Mouse (Mus musculus): ENCODE measurements around the gene Rapgef2. TPM values are rescaled to one million over a fixed set of nuclear protein-coding genes. Genes with fewer than 3 reads are reported as not detected.

The Rapgef2 gene
- polyA plus RNA-seq, 2 experiments, result 7.6 to 12.5 TPM

DNA sequence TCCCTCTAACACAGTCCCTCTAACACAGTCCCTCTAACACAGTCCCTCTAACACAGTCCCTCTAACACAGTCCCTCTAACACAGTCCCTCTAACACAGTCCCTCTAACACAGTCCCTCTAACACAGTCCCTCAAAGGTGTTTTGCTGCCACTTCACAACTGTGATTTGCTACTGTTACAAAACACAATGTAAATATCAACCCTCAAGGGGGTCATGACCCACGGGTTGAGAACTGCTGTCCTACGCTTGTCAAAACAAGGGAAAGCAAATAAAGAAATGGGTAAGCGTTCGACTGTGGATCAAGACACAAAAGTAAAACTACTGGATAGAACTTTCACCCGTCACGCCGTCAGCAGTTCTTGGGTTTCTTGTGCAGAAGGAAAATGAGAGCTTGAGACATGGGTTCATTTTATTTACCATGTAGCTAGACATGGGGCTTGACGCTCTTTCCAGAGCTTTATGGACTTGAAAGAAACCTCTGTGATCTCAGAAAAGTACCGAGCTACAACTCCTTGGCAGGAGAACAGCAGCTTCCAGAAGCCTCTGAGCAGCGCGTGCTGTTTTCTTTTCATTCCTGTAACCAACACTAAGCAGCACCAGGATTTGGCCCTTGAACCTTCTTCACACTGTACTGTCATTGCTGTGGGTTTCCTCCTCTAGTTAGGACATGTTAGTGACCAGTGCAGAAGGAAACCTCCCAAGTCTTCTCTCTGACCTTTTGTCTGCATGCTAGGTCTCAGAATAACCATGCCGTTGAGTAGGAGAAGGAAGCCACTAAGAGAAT lies 43.2 kb downstream of the Rapgef2 start:
- no peak for TF ChIP-seq POLR2A (IDR thresholded peaks at IDR 0.05; ENCODE audit: borderline replicate concordance, extremely low read depth, insufficient read depth, insufficient read length)
- Histone ChIP-seq H3K27ac (replicated peaks; ENCODE audit: low read depth, low read length) (no peak overlapping the region), H3K4me3 (replicated peaks; ENCODE audit: low read length) (no peak overlapping the region), H3K27me3 (ENCODE audit: control insufficient read depth, insufficient read depth, low read length) (no peaks in the 10 kb centered on the region), H3K9ac (ENCODE audit: low read depth, low read length, severe bottlenecking) (no peak overlapping the region), H3K9me3 (ENCODE audit: control insufficient read depth, low read length) (no peaks in the 10 kb centered on the region), H3K4me1 (ENCODE audit: control insufficient read depth, insufficient read depth, low read length) (peaks cover 6% of the 10 kb centered on the region), H3K4me2 (replicated peaks; ENCODE audit: low read depth, low read length, severe bottlenecking) (no peak overlapping the region), H3K36me3 (ENCODE audit: control insufficient read depth, insufficient read depth, low read length) (no peaks in the 10 kb centered on the region)
- DNase-seq (ENCODE audit: low spot score) (no peak), ATAC-seq (ENCODE audit: low FRiP score, low read depth) (no peak)
- 67% methylated on average over 12 of the region's 12 CpGs for WGBS

DNA sequence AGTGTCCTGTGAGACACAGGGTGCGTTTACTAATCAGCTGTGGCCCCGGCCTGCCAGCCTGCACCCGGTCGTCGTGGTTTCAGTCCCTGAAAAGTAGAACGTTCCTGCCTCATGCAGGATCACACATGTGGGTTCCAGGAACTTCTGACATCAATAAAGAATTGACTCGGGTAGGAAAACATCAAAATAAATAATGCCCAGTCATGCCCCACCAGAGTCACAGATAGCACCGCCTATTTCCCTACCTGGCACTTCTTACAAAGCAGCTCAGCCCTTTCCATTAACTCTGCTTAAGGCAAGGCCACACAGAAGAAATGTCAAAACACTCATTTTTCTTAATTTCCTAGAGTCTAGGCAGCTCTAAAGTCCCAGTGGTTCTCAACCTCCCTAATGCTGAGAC lies 44.0 kb downstream of the Rapgef2 start:
- Histone ChIP-seq H3K4me1 (ENCODE audit: control insufficient read depth, insufficient read depth, low read length) (peaks cover 6% of the 10 kb centered on the region; the same call in 1 of the 2 replicates), H3K36me3 (ENCODE audit: control insufficient read depth, insufficient read depth, low read length) (no peaks in the 10 kb centered on the region), H3K4me3 (replicated peaks; ENCODE audit: low read length) (no peak overlapping the region), H3K9ac (ENCODE audit: low read depth, low read length, severe bottlenecking) (no peak overlapping the region), H3K9me3 (ENCODE audit: control insufficient read depth, low read length) (no peaks in the 10 kb centered on the region), H3K4me2 (replicated peaks; ENCODE audit: low read depth, low read length, severe bottlenecking) (no peak overlapping the region), H3K27ac (replicated peaks; ENCODE audit: low read depth, low read length) (no peak overlapping the region), H3K27me3 (ENCODE audit: control insufficient read depth, insufficient read depth, low read length) (no peaks in the 10 kb centered on the region)
- no peak for DNase-seq (ENCODE audit: low spot score)
- 65% methylated on average over 8 of the region's 8 CpGs for WGBS
- no peak for ATAC-seq (ENCODE audit: low FRiP score, low read depth)
- TF ChIP-seq POLR2A (IDR thresholded peaks at IDR 0.05; ENCODE audit: borderline replicate concordance, extremely low read depth, insufficient read depth, insufficient read length), result no peak

DNA sequence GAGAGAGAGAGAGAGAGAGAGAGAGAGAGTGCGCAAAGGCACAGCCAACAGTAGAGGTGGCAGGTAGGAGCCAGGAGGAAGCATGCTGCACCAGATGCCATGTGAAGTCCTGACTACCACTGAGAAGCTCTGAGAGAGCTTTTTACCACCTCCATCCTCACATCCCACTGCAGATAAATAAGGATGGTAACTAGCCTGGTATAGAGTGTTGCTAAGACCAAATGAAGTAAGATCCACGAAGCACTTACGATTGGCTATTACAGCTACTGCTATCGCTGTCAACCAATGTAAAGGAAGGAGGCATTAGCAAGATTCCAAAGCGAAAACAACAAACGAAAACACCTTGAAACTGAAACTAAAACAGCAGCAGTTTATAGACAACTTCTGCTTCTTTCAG lies 47.3 kb downstream of the Rapgef2 start:
- Histone ChIP-seq H3K27me3 (ENCODE audit: control insufficient read depth, insufficient read depth, low read length) (no peaks in the 10 kb centered on the region), H3K4me3 (replicated peaks; ENCODE audit: low read length) (no peak overlapping the region), H3K9ac (ENCODE audit: low read depth, low read length, severe bottlenecking) (no peak overlapping the region), H3K36me3 (ENCODE audit: control insufficient read depth, insufficient read depth, low read length) (no peaks in the 10 kb centered on the region), H3K4me2 (replicated peaks; ENCODE audit: low read depth, low read length, severe bottlenecking) (no peak overlapping the region), H3K27ac (replicated peaks; ENCODE audit: low read depth, low read length) (no peak overlapping the region), H3K9me3 (ENCODE audit: control insufficient read depth, low read length) (no peaks in the 10 kb centered on the region), H3K4me1 (ENCODE audit: control insufficient read depth, insufficient read depth, low read length) (peaks cover 12% of the 10 kb centered on the region; the same call in 1 of the 2 replicates)
- DNase-seq (ENCODE audit: low spot score), result no peak
- TF ChIP-seq POLR2A (IDR thresholded peaks at IDR 0.05; ENCODE audit: borderline replicate concordance, extremely low read depth, insufficient read depth, insufficient read length), result no peak
- 88% methylated on average over 6 of the region's 6 CpGs for WGBS
- ATAC-seq (ENCODE audit: low FRiP score, low read depth), result no peak

DNA sequence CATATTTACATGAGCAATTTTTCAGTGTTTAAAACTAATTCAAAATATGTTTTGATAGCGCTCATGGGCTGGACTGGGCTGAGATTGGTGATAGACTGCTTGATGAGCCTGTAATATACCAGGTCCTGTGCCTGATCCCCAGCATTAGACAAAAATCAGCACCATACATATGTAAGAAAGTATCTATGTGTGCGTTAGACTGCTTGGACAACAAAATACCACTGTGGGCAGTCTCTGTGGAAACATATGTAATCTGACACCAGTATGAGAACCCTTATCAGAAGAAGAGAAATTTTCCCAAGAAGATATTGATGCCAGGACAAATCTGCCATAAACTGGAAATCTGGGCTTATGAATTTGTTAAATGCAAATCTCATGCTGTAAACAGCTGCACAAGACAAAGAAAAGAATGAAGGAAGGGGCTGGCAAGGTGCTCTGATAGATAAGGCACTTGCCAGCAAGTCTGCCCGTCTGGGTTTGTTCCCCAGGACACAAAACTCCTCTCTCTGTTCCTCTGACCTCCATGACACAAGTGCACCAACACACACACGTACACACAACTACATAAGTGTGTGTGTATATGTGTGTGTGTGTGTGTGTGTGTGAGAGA lies 47.8 kb downstream of the Rapgef2 start:
- ATAC-seq (ENCODE audit: low FRiP score, low read depth) (no peak), DNase-seq (ENCODE audit: low spot score) (no peak)
- Histone ChIP-seq H3K4me1 (ENCODE audit: control insufficient read depth, insufficient read depth, low read length) (peaks cover 12% of the 10 kb centered on the region; the same call in 1 of the 2 replicates), H3K9ac (ENCODE audit: low read depth, low read length, severe bottlenecking) (no peak overlapping the region), H3K36me3 (ENCODE audit: control insufficient read depth, insufficient read depth, low read length) (no peaks in the 10 kb centered on the region), H3K9me3 (ENCODE audit: control insufficient read depth, low read length) (no peaks in the 10 kb centered on the region), H3K27ac (replicated peaks; ENCODE audit: low read depth, low read length) (no peak overlapping the region), H3K27me3 (ENCODE audit: control insufficient read depth, insufficient read depth, low read length) (no peaks in the 10 kb centered on the region), H3K4me2 (replicated peaks; ENCODE audit: low read depth, low read length, severe bottlenecking) (no peak overlapping the region), H3K4me3 (replicated peaks; ENCODE audit: low read length) (no peak overlapping the region)
- TF ChIP-seq POLR2A (IDR thresholded peaks at IDR 0.05; ENCODE audit: borderline replicate concordance, extremely low read depth, insufficient read depth, insufficient read length), result no peak
- 79% methylated on average over 4 of the region's 4 CpGs for WGBS

DNA sequence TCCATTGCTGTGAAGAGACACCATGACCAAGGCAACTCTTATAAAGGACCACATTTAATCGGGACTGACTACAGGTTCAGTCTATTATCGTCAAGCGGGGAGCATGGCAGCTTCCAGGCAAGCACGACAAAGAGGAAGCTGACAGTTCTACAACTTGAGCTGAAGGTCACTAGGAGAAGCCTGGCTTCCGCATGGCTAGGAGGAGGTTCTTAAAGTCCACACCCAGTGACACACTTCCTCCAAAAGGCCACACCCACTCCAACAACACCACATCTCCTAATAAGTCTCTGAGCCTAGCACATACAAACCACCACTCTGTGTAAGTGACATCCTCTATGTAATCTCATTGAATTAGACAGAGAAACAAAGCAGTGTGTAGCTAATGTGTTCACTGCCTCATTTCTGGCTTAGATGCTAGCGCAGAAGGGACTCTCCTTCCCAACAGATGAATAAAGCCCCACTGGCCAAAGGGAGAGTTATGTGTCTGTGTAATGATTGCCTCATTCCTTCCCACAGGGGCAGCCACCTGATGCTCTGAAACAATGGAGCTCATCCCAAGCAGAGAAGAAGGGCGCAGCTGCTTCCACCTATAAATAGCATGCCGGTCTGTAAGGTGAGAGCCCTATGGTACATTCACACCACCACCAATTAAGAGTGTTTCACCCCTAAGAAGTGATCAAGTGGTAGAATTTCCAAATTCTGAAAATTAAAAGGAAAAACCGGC lies 48.5 kb downstream of the Rapgef2 start:
- Histone ChIP-seq H3K36me3 (ENCODE audit: control insufficient read depth, insufficient read depth, low read length) (no peaks in the 10 kb centered on the region), H3K9ac (ENCODE audit: low read depth, low read length, severe bottlenecking) (no peak overlapping the region), H3K4me2 (replicated peaks; ENCODE audit: low read depth, low read length, severe bottlenecking) (no peak overlapping the region), H3K9me3 (ENCODE audit: control insufficient read depth, low read length) (no peaks in the 10 kb centered on the region), H3K4me3 (replicated peaks; ENCODE audit: low read length) (no peak overlapping the region), H3K27ac (replicated peaks; ENCODE audit: low read depth, low read length) (no peak overlapping the region), H3K27me3 (ENCODE audit: control insufficient read depth, insufficient read depth, low read length) (no peaks in the 10 kb centered on the region), H3K4me1 (ENCODE audit: control insufficient read depth, insufficient read depth, low read length) (peaks cover 9% of the 10 kb centered on the region; the same call in 1 of the 2 replicates)
- WGBS, result 84% methylated on average over 9 of the region's 9 CpGs
- no peak for TF ChIP-seq POLR2A (IDR thresholded peaks at IDR 0.05; ENCODE audit: borderline replicate concordance, extremely low read depth, insufficient read depth, insufficient read length)
- ATAC-seq (ENCODE audit: low FRiP score, low read depth), result no peak
- no peak for DNase-seq (ENCODE audit: low spot score)

All from limb, embryonic 14.5 days (tissue).